Mouse (Mus musculus): ENCODE results near the gene Olfr372.
"Not testable (repeated sequence)": the region's sequence is repeated elsewhere in the genome, so short reads cannot be mapped to it uniquely, and the experiment has no call there.

The Olfr372 gene

GRCm38 (mm10) chr8:72040918-72041317 lies at the start of gene Olfr372:
TSS of gene Olfr372 (plus strand) at chr8:72041218.
- H3K27me3 ChIP-seq (ENCODE audit: insufficient read depth, low read length); H3K36me3 ChIP-seq (ENCODE audit: insufficient read depth, low read length); H3K4me1 ChIP-seq (replicated peaks; ENCODE audit: low read depth, low read length); H3K9me3 ChIP-seq (ENCODE audit: low read length); H3K4me3 ChIP-seq (replicated peaks; ENCODE audit: low read length): not testable (repeated sequence)

- no peaks in the 10 kb centered on the region for H3K36me3 ChIP-seq (ENCODE audit: insufficient read depth, low read length)
- H3K27me3 ChIP-seq (ENCODE audit: insufficient read depth, low read length), result no peaks in the 10 kb centered on the region
- H3K9me3 ChIP-seq (ENCODE audit: low read length), result 0 out of 2 replicates have a peak, but pooled peaks cover 3% of the 10 kb centered on the region
- no peak overlapping the region for H3K4me3 ChIP-seq (replicated peaks; ENCODE audit: low read length)
- no peaks in the 10 kb centered on the region for H3K4me1 ChIP-seq (replicated peaks; ENCODE audit: low read depth, low read length)
- no peak for TF ChIP-seq CTCF (conservative IDR thresholded peaks at IDR 0.05; ENCODE audit: low read length)
- TF ChIP-seq POU5F1 (IDR thresholded peaks at IDR 0.05; ENCODE audit: borderline replicate concordance, low read length), result no peak
- TF ChIP-seq NANOG (IDR thresholded peaks at IDR 0.05; ENCODE audit: borderline replicate concordance, low read length), result no peak
These were observed 41.6 kb upstream of the Olfr372 start for GRCm38 (mm10) chr8:71999434-71999833.

- H3K4me1 ChIP-seq (replicated peaks; ENCODE audit: low read depth, low read length), result no peaks in the 10 kb centered on the region
- no peaks in the 10 kb centered on the region for H3K36me3 ChIP-seq (ENCODE audit: insufficient read depth, low read length)
- 0 out of 2 replicates have a peak, but pooled peaks cover 3% of the 10 kb centered on the region for H3K9me3 ChIP-seq (ENCODE audit: low read length)
- no peak overlapping the region for H3K4me3 ChIP-seq (replicated peaks; ENCODE audit: low read length)
- no peak for TF ChIP-seq POU5F1 (IDR thresholded peaks at IDR 0.05; ENCODE audit: borderline replicate concordance, low read length)
- TF ChIP-seq NANOG (IDR thresholded peaks at IDR 0.05; ENCODE audit: borderline replicate concordance, low read length), result no peak
- no peak for TF ChIP-seq CTCF (conservative IDR thresholded peaks at IDR 0.05; ENCODE audit: low read length)
- H3K27me3 ChIP-seq (ENCODE audit: insufficient read depth, low read length), result no peaks in the 10 kb centered on the region
These were observed 40.8 kb upstream of the Olfr372 start for GRCm38 (mm10) chr8:72000223-72000622.

- no peaks in the 10 kb centered on the region for H3K36me3 ChIP-seq (ENCODE audit: insufficient read depth, low read length)
- H3K4me3 ChIP-seq (replicated peaks; ENCODE audit: low read length), result no peak overlapping the region
- H3K27me3 ChIP-seq (ENCODE audit: insufficient read depth, low read length), result 0 out of 2 replicates have a peak, but pooled peaks cover 2% of the 10 kb centered on the region
- H3K4me1 ChIP-seq (replicated peaks; ENCODE audit: low read depth, low read length), result no peaks in the 10 kb centered on the region
- H3K9me3 ChIP-seq (ENCODE audit: low read length), result 0 out of 2 replicates have a peak, but pooled peaks cover 3% of the 10 kb centered on the region
- TF ChIP-seq NANOG (IDR thresholded peaks at IDR 0.05; ENCODE audit: borderline replicate concordance, low read length) (no peak), CTCF (conservative IDR thresholded peaks at IDR 0.05; ENCODE audit: low read length) (no peak), POU5F1 (IDR thresholded peaks at IDR 0.05; ENCODE audit: borderline replicate concordance, low read length) (no peak)
These were observed 38.1 kb upstream of the Olfr372 start for GRCm38 (mm10) chr8:72002942-72003341.

GRCm38 (mm10) chr8:72005912-72006311 lies 35.1 kb upstream of the Olfr372 start:
- H3K9me3 ChIP-seq (ENCODE audit: low read length), result peaks cover 8% of the 10 kb centered on the region; the same call in 1 of the 2 replicates
- H3K27me3 ChIP-seq (ENCODE audit: insufficient read depth, low read length), result peaks cover 7% of the 10 kb centered on the region; the same call in 1 of the 2 replicates
- H3K4me3 ChIP-seq (replicated peaks; ENCODE audit: low read length), result no peak overlapping the region
- TF ChIP-seq NANOG (IDR thresholded peaks at IDR 0.05; ENCODE audit: borderline replicate concordance, low read length), result no peak
- TF ChIP-seq POU5F1 (IDR thresholded peaks at IDR 0.05; ENCODE audit: borderline replicate concordance, low read length), result no peak
- TF ChIP-seq CTCF (conservative IDR thresholded peaks at IDR 0.05; ENCODE audit: low read length), result no peak
- H3K36me3 ChIP-seq (ENCODE audit: insufficient read depth, low read length), result no peaks in the 10 kb centered on the region
- no peaks in the 10 kb centered on the region for H3K4me1 ChIP-seq (replicated peaks; ENCODE audit: low read depth, low read length)

- no peaks in the 10 kb centered on the region for H3K36me3 ChIP-seq (ENCODE audit: insufficient read depth, low read length)
- peaks cover 7% of the 10 kb centered on the region; the same call in 1 of the 2 replicates for H3K27me3 ChIP-seq (ENCODE audit: insufficient read depth, low read length)
- no peak overlapping the region for H3K4me3 ChIP-seq (replicated peaks; ENCODE audit: low read length)
- H3K9me3 ChIP-seq (ENCODE audit: low read length), result peaks cover 8% of the 10 kb centered on the region; the same call in 1 of the 2 replicates
- no peaks in the 10 kb centered on the region for H3K4me1 ChIP-seq (replicated peaks; ENCODE audit: low read depth, low read length)
- TF ChIP-seq NANOG (IDR thresholded peaks at IDR 0.05; ENCODE audit: borderline replicate concordance, low read length), result no peak
- no peak for TF ChIP-seq POU5F1 (IDR thresholded peaks at IDR 0.05; ENCODE audit: borderline replicate concordance, low read length)
These were observed 34.3 kb upstream of the Olfr372 start for GRCm38 (mm10) chr8:72006763-72007162.

- TF ChIP-seq NANOG (IDR thresholded peaks at IDR 0.05; ENCODE audit: borderline replicate concordance, low read length), result no peak
- TF ChIP-seq CTCF (conservative IDR thresholded peaks at IDR 0.05; ENCODE audit: low read length), result no peak
- TF ChIP-seq POU5F1 (IDR thresholded peaks at IDR 0.05; ENCODE audit: borderline replicate concordance, low read length), result no peak
- Histone ChIP-seq H3K27me3 (ENCODE audit: insufficient read depth, low read length) (peaks cover 7% of the 10 kb centered on the region; the same call in 1 of the 2 replicates), H3K4me1 (replicated peaks; ENCODE audit: low read depth, low read length) (no peaks in the 10 kb centered on the region), H3K4me3 (replicated peaks; ENCODE audit: low read length) (no peak overlapping the region), H3K9me3 (ENCODE audit: low read length) (peaks cover 8% of the 10 kb centered on the region; the same call in 1 of the 2 replicates), H3K36me3 (ENCODE audit: insufficient read depth, low read length) (no peaks in the 10 kb centered on the region)
These were observed 32.8 kb upstream of the Olfr372 start for GRCm38 (mm10) chr8:72008134-72008641.

GRCm38 (mm10) chr8:72009473-72009872 lies 31.5 kb upstream of the Olfr372 start, which contains the start of gene Cyp4f18:
TSS of gene Cyp4f18 (minus strand) at chr8:72009626.
- no peak within 1 kb of the TSS for H3K4me3 ChIP-seq (replicated peaks; ENCODE audit: low read length)
- H3K4me1 ChIP-seq (replicated peaks; ENCODE audit: low read depth, low read length), result no peaks in the 10 kb centered on the region
- H3K9me3 ChIP-seq (ENCODE audit: low read length), result peaks cover 8% of the 10 kb centered on the region; the same call in 1 of the 2 replicates
- TF ChIP-seq POU5F1 (IDR thresholded peaks at IDR 0.05; ENCODE audit: borderline replicate concordance, low read length) (no peak), NANOG (IDR thresholded peaks at IDR 0.05; ENCODE audit: borderline replicate concordance, low read length) (no peak), CTCF (conservative IDR thresholded peaks at IDR 0.05; ENCODE audit: low read length) (no peak)
- no peaks in the 10 kb centered on the region for H3K36me3 ChIP-seq (ENCODE audit: insufficient read depth, low read length)
- H3K27me3 ChIP-seq (ENCODE audit: insufficient read depth, low read length), result peaks cover 7% of the 10 kb centered on the region; the same call in 1 of the 2 replicates

GRCm38 (mm10) chr8:72013506-72014228 lies 27.4 kb upstream of the Olfr372 start:
- not testable (repeated sequence) for H3K27me3 ChIP-seq (ENCODE audit: insufficient read depth, low read length); H3K4me1 ChIP-seq (replicated peaks; ENCODE audit: low read depth, low read length); H3K9me3 ChIP-seq (ENCODE audit: low read length); H3K36me3 ChIP-seq (ENCODE audit: insufficient read depth, low read length); H3K4me3 ChIP-seq (replicated peaks; ENCODE audit: low read length)

GRCm38 (mm10) chr8:72017339-72017738 lies 23.7 kb upstream of the Olfr372 start:
- not testable (repeated sequence) for H3K36me3 ChIP-seq (ENCODE audit: insufficient read depth, low read length); H3K4me1 ChIP-seq (replicated peaks; ENCODE audit: low read depth, low read length); H3K9me3 ChIP-seq (ENCODE audit: low read length); H3K4me3 ChIP-seq (replicated peaks; ENCODE audit: low read length); H3K27me3 ChIP-seq (ENCODE audit: insufficient read depth, low read length)

Data from E14TG2a.4 (cell line).